Comparison of ENCODE assay signal across 15 mouse cellular contexts in genomic region chr6:85423836-85424379, GRCm38 (mm10). TPM values are rescaled to one million over a fixed set of nuclear protein-coding genes. Genes with fewer than 3 reads are reported as not detected.
DNase-seq lines count a peak whose midpoint lies in the region; ATAC-seq lines count a peak whose summit lies in the region.
"Had no signal": no experiment of that assay in that cellular context is flagged by ENCODE, and none has a peak within 500 bp of the region (broad histone marks: within the 10 kb centered on the region; RNA-seq: fewer than 3 reads in every experiment).

TSS of gene Noto (plus strand) at chr6:85423886.

- peak; percentile 28; the same call in 1 of the 2 replicates for ATAC-seq in kidney, embryonic 14.5 days (ENCODE audit: low FRiP score, low TSS enrichment)
- ATAC-seq in neural tube, embryonic 12.5 days (ENCODE audit: low FRiP score, low read depth) = no peak
- no peak for ATAC-seq in neural tube, embryonic 15.5 days (ENCODE audit: low FRiP score)
- ATAC-seq in stomach, embryonic 16.5 days (ENCODE audit: insufficient read depth, low FRiP score) = no peak
- ATAC-seq: inflammation-experienced regulatory T-cells, adult 6 months had no signal

- no peaks in the 10 kb centered on the region for H3K9me3 ChIP-seq in kidney, embryonic 14.5 days (ENCODE audit: control insufficient read depth, low read length)
- no peaks in the 10 kb centered on the region for H3K9me3 ChIP-seq in neural tube, embryonic 12.5 days
- H3K9me3 ChIP-seq in neural tube, embryonic 15.5 days (replicated peaks) = no peaks in the 10 kb centered on the region
- no peaks in the 10 kb centered on the region for H3K9me3 ChIP-seq in stomach, embryonic 16.5 days (replicated peaks; ENCODE audit: control insufficient read depth, low read length)
- H3K9me3 ChIP-seq: liver, embryonic 13.5 days had no signal

- H3K27ac ChIP-seq in kidney, embryonic 14.5 days (ENCODE audit: low read depth, low read length) = no peak within 1 kb of the TSS
- no peak within 1 kb of the TSS for H3K27ac ChIP-seq in neural tube, embryonic 12.5 days
- H3K27ac ChIP-seq in neural tube, embryonic 15.5 days (replicated peaks) = no peak within 1 kb of the TSS
- no peak within 1 kb of the TSS for H3K27ac ChIP-seq in stomach, embryonic 16.5 days (ENCODE audit: low read length)
- H3K27ac ChIP-seq: liver, embryonic 13.5 days had no signal

- peak; percentile 15 for DNase-seq in embryo, embryonic 9.5 days (ENCODE audit: extremely low spot score)
- DNase-seq in embryo, embryonic 10.5 days (ENCODE audit: low spot score) = no peak
- no peak for DNase-seq in kidney, adult 9 months
- DNase-seq in ovary, postnatal 10 days (ENCODE audit: low spot score) = no peak
- DNase-seq: cerebellum, postnatal 36 days; gastrocnemius, postnatal 36 days; liver, embryonic 13.5 days; midbrain, embryonic 14.5 days; thymus, adult 2 months had no signal

- peak within 1 kb of the TSS; percentile 30 for H3K4me2 ChIP-seq in kidney, embryonic 14.5 days (replicated peaks; ENCODE audit: low read depth, low read length)
- H3K4me2 ChIP-seq in neural tube, embryonic 12.5 days (replicated peaks) = 0 out of 2 replicates have a peak within 1 kb of the TSS, but pooled peaks have one; percentile 8
- no peak within 1 kb of the TSS for H3K4me2 ChIP-seq in neural tube, embryonic 15.5 days
- H3K4me2 ChIP-seq in stomach, embryonic 16.5 days (ENCODE audit: low read depth, low read length) = no peak within 1 kb of the TSS
- H3K4me2 ChIP-seq: liver, embryonic 13.5 days had no signal

- peaks cover 15% of the 10 kb centered on the region for H3K27me3 ChIP-seq in kidney, embryonic 14.5 days (ENCODE audit: control insufficient read depth, insufficient read depth, low read length)
- H3K27me3 ChIP-seq in neural tube, embryonic 12.5 days (replicated peaks) = peaks cover 23% of the 10 kb centered on the region; the same call in 1 of the 2 replicates
- H3K27me3 ChIP-seq in neural tube, embryonic 15.5 days (replicated peaks) = peaks cover 15% of the 10 kb centered on the region
- H3K27me3 ChIP-seq in stomach, embryonic 16.5 days (ENCODE audit: control insufficient read depth, insufficient read depth, low read length) = no peaks in the 10 kb centered on the region

- H3K4me3 ChIP-seq in kidney, embryonic 14.5 days (ENCODE audit: low read length) = 0 out of 2 replicates have a peak within 1 kb of the TSS, but pooled peaks have one; percentile 10
- no peak within 1 kb of the TSS for H3K4me3 ChIP-seq in neural tube, embryonic 12.5 days
- H3K4me3 ChIP-seq in neural tube, embryonic 15.5 days (replicated peaks) = no peak within 1 kb of the TSS
- H3K4me3 ChIP-seq in stomach, embryonic 16.5 days (replicated peaks; ENCODE audit: low read length) = no peak within 1 kb of the TSS
- H3K4me3 ChIP-seq: liver, embryonic 13.5 days had no signal

- WGBS in kidney, embryonic 14.5 days = 9% methylated on average over 28 of the region's 28 CpGs
- WGBS in neural tube, embryonic 12.5 days = 11% methylated on average over 28 of the region's 28 CpGs
- WGBS in neural tube, embryonic 15.5 days = 14% methylated on average over 28 of the region's 28 CpGs
- 13% methylated on average over 28 of the region's 28 CpGs for WGBS in stomach, embryonic 16.5 days

- peak within 1 kb of the TSS; percentile 28; the same call in 1 of the 2 replicates for H3K9ac ChIP-seq in kidney, embryonic 14.5 days (ENCODE audit: low read depth, low read length)
- no peak within 1 kb of the TSS for H3K9ac ChIP-seq in neural tube, embryonic 12.5 days
- H3K9ac ChIP-seq in neural tube, embryonic 15.5 days (replicated peaks) = no peak within 1 kb of the TSS
- peak within 1 kb of the TSS; percentile 29; the same call in 1 of the 2 replicates for H3K9ac ChIP-seq in stomach, embryonic 16.5 days (ENCODE audit: low read length)
- H3K9ac ChIP-seq: liver, embryonic 13.5 days had no signal

- no peaks in the 10 kb centered on the region for H3K4me1 ChIP-seq in kidney, embryonic 14.5 days (ENCODE audit: control insufficient read depth, insufficient read depth, low read length)
- H3K4me1 ChIP-seq in neural tube, embryonic 12.5 days = 0 out of 2 replicates have a peak, but pooled peaks cover 4% of the 10 kb centered on the region
- no peaks in the 10 kb centered on the region for H3K4me1 ChIP-seq in neural tube, embryonic 15.5 days
- no peaks in the 10 kb centered on the region for H3K4me1 ChIP-seq in stomach, embryonic 16.5 days (ENCODE audit: control insufficient read depth, insufficient read depth, low read length)
- H3K4me1 ChIP-seq: liver, embryonic 13.5 days had no signal

- no peaks in the 10 kb centered on the region for H3K36me3 ChIP-seq in kidney, embryonic 14.5 days (ENCODE audit: control insufficient read depth, insufficient read depth, low read length)
- H3K36me3 ChIP-seq in neural tube, embryonic 12.5 days = no peaks in the 10 kb centered on the region
- H3K36me3 ChIP-seq in neural tube, embryonic 15.5 days = no peaks in the 10 kb centered on the region
- no peaks in the 10 kb centered on the region for H3K36me3 ChIP-seq in stomach, embryonic 16.5 days (ENCODE audit: control insufficient read depth, insufficient read depth, low read length)
- H3K36me3 ChIP-seq: liver, embryonic 13.5 days had no signal

RNA-seq across cellular contexts. Expression of gene Noto, which starts in this region (rescaled TPM):
- not detected in 2 replicates for polyA plus RNA-seq in kidney, embryonic 14.5 days (2014; fragmentation: Nextera tagmentation; extraction: Ambion mirVana)
- not detected in 2 replicates for polyA plus RNA-seq in neural tube, embryonic 12.5 days (2016; fragmentation: Nextera tagmentation; extraction: Ambion mirVana)
- polyA plus RNA-seq in neural tube, embryonic 15.5 days (2015; fragmentation: Nextera tagmentation; extraction: Ambion mirVana) = not detected in 2 replicates
- not detected in 2 replicates for polyA plus RNA-seq in stomach, embryonic 16.5 days (2015; fragmentation: Nextera tagmentation; extraction: Ambion mirVana)
- polyA plus RNA-seq: forebrain, embryonic 11.5 days; liver, embryonic 13.5 days; midbrain, embryonic 14.5 days had no signal

Comparison
In these comparisons a context has a peak if more than half of its experiments do, and no peak if none do; other contexts are left out.
1. Peak in ATAC-seq, H3K4me3 ChIP-seq, H3K9ac ChIP-seq and H3K4me2 ChIP-seq in kidney, embryonic 14.5 days; RNA of the gene not detected or under 1 TPM.